Mouse (Mus musculus): ENCODE data around the gene Gimap8. TPM values are rescaled to one million over a fixed set of nuclear protein-coding genes. Genes with fewer than 3 reads are reported as not detected.

Gene Gimap8
- polyA plus RNA-seq, 2 experiments = 0.17 to 1.3 TPM

DNA sequence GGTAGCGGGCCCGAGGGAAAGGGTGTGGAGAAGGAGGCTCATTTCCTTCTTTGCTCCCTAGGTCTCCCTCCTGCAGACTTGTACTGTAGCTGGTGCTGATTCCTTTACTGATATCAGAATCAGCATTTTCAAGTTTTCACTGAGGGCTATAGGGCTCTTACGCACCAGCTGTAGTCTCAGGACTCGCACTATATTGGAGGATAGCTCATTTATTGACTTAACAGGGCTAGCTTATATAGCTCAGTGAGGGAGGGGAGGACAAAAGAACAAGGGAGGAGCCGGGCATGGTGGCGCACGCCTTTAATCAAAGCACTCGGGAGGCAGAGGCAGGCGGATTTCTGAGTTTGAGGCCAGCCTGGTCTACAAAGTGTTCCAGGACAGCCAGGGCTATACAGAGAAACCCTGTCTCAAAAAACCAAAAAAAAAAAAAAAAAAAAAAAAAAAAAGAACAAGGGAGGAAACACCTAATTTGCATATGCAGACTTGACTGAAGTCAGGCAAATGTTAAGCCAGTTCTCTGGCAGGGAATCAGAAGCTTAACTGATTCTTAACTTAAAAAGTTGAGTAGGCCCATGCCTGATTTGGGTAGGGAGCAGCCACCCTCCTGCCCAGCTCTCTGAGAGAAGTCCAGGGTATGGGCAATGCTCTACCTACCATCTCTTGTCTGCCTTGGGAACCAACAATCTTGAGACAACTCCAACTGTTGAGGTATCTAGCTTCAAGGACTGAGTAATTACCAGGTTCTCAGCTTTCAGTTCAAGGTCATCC lies 27.4 kb downstream of the Gimap8 start:
- TF ChIP-seq CTCF (IDR thresholded peaks at IDR 0.05; ENCODE audit: low read depth) (no peak), EP300 (IDR thresholded peaks at IDR 0.05; ENCODE audit: low read depth) (no peak)
- H3K4me1 ChIP-seq (replicated peaks; ENCODE audit: control insufficient read depth in 2 of 2, insufficient read depth in 2 of 2, low read length in 1 of 2) = peaks cover 0 to 18% of the 10 kb centered on the region in 2 experiments; a peak in 2 of 4 replicates
- no peak overlapping the region for H3K4me3 ChIP-seq (ENCODE audit: insufficient read depth in 1 of 2, low read depth in 2 of 2, low read length in 2 of 2)
- no peak overlapping the region for H3K9ac ChIP-seq (replicated peaks)
- DNase-seq (ENCODE audit: low read depth in 3 of 3, low spot score in 3 of 3) = no peak
- no peaks in the 10 kb centered on the region for H3K27me3 ChIP-seq (ENCODE audit: control insufficient read depth, insufficient read depth, low read length)
- no peaks in the 10 kb centered on the region for H3K9me3 ChIP-seq (ENCODE audit: control insufficient read depth, low read length)
- H3K27ac ChIP-seq = no peak overlapping the region
- no peak overlapping the region for H3K4me2 ChIP-seq (ENCODE audit: low read depth)
- no peak for ATAC-seq (ENCODE audit: insufficient read depth)
- H3K36me3 ChIP-seq (replicated peaks; ENCODE audit: control insufficient read depth, insufficient read depth, low read depth) = no peaks in the 10 kb centered on the region
- 79% methylated on average over 9 of the region's 9 CpGs for WGBS (ENCODE audit: insufficient replicate concordance)

DNA sequence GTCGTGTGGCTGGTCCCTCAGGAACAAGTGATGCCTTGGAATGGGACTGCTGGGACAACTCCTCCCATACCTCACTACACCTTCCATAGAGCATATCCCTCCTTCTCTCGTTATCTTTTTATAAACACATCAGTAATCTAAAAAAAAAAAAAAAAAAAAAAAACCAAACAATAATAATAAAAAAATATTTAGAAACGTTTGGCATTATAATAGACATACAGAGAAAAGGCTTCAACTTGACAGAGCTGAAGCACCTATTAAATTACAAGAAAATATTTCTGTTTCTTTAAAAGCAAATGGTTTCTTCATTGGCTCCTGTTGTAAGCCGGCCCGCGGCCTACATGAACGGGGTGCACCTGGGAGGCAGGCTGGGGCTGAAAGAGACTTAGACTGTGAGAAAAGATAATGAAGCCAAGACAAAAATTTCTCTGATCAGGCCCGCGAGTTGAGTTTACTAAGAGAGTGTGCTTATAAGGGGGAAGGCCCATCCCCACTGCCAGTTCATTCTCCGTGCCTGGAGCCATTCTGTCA lies 28.4 kb downstream of the Gimap8 start:
- ATAC-seq (ENCODE audit: insufficient read depth) (peak; percentile 54), DNase-seq (ENCODE audit: low read depth in 3 of 3, low spot score in 3 of 3) (no peak)
- no peaks in the 10 kb centered on the region for H3K36me3 ChIP-seq (replicated peaks; ENCODE audit: control insufficient read depth, insufficient read depth, low read depth)
- peak overlapping the region; percentile 46 for H3K9ac ChIP-seq (replicated peaks)
- no peak overlapping the region for H3K27ac ChIP-seq
- H3K4me2 ChIP-seq (ENCODE audit: low read depth) = peak overlapping the region; percentile 66
- TF ChIP-seq CTCF (IDR thresholded peaks at IDR 0.05; ENCODE audit: low read depth) (no peak), EP300 (IDR thresholded peaks at IDR 0.05; ENCODE audit: low read depth) (no peak)
- no peaks in the 10 kb centered on the region for H3K27me3 ChIP-seq (ENCODE audit: control insufficient read depth, insufficient read depth, low read length)
- H3K4me1 ChIP-seq (replicated peaks; ENCODE audit: control insufficient read depth in 2 of 2, insufficient read depth in 2 of 2, low read length in 1 of 2) = peaks cover 0 to 18% of the 10 kb centered on the region in 2 experiments; a peak in 2 of 4 replicates
- WGBS (ENCODE audit: insufficient replicate concordance) = 21% methylated on average over 10 of the region's 10 CpGs
- no peaks in the 10 kb centered on the region for H3K9me3 ChIP-seq (ENCODE audit: control insufficient read depth, low read length)
- peak overlapping the region; percentile 56 to 89 for H3K4me3 ChIP-seq (ENCODE audit: insufficient read depth in 1 of 2, low read depth in 2 of 2, low read length in 2 of 2)

- H3K9ac ChIP-seq (replicated peaks) = peak within 1 kb of the TSS; percentile 46
- no peaks in the 10 kb centered on the region for H3K9me3 ChIP-seq (ENCODE audit: control insufficient read depth, low read length)
- H3K27ac ChIP-seq = no peak within 1 kb of the TSS
- no peaks in the 10 kb centered on the region for H3K36me3 ChIP-seq (replicated peaks; ENCODE audit: control insufficient read depth, insufficient read depth, low read depth)
- H3K27me3 ChIP-seq (ENCODE audit: control insufficient read depth, insufficient read depth, low read length) = no peaks in the 10 kb centered on the region
- DNase-seq (ENCODE audit: low read depth in 3 of 3, low spot score in 3 of 3) = peak in 2 of 3 experiments; percentile 45 to 49
- 5% methylated on average over 13 of the region's 13 CpGs for WGBS (ENCODE audit: insufficient replicate concordance)
- peak within 1 kb of the TSS; percentile 66 for H3K4me2 ChIP-seq (ENCODE audit: low read depth)
- ATAC-seq (ENCODE audit: insufficient read depth) = peak; percentile 84
- peaks cover 0 to 18% of the 10 kb centered on the region in 2 experiments; a peak in 2 of 4 replicates for H3K4me1 ChIP-seq (replicated peaks; ENCODE audit: control insufficient read depth in 2 of 2, insufficient read depth in 2 of 2, low read length in 1 of 2)
- peak within 1 kb of the TSS; percentile 56 to 89 for H3K4me3 ChIP-seq (ENCODE audit: insufficient read depth in 1 of 2, low read depth in 2 of 2, low read length in 2 of 2)
- TF ChIP-seq CTCF (IDR thresholded peaks at IDR 0.05; ENCODE audit: low read depth) = no peak
- no peak for TF ChIP-seq EP300 (IDR thresholded peaks at IDR 0.05; ENCODE audit: low read depth)
These were observed 29.2 kb downstream of the Gimap8 start, which contains the start of gene Gimap9 for GRCm38 (mm10) chr6:48675931-48676859. Gene Gimap9 (plus strand): TSS chr6:48676129.

DNA sequence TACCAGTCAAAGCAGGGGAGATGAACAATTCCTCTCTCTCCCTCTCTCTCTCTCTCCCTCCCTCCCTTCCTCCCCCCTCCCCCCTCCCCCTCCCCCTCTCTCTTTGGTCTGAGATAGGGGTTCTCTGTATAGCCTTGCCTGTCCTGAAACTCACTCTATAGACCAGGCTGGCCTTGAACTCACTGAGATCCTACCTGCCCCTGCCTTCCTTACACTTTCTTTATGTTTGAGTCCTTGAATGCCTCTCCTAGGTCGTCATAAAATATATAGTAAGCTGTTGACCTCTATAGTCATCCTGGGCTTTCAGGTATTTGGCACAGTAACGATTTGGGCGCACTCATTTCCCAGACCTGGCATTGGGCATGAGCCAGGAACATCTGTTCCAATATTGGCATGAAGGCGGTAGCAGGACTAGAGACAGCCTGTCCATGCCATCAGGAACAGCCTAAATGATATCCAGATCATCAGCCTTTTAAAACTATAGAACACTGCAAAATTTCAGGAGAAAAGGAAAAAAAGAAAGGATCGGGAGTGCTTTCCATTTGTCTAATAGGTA lies 29.9 kb downstream of the Gimap8 start:
- no peak overlapping the region for H3K9ac ChIP-seq (replicated peaks)
- WGBS (ENCODE audit: insufficient replicate concordance) = 67% methylated on average over 5 of the region's 5 CpGs
- H3K27ac ChIP-seq = no peak overlapping the region
- no peaks in the 10 kb centered on the region for H3K36me3 ChIP-seq (replicated peaks; ENCODE audit: control insufficient read depth, insufficient read depth, low read depth)
- H3K4me3 ChIP-seq (ENCODE audit: insufficient read depth in 1 of 2, low read depth in 2 of 2, low read length in 2 of 2) = peak overlapping the region in 1 of 2 experiments; percentile 56; a peak in 2 of 4 replicates
- peak overlapping the region; percentile 66 for H3K4me2 ChIP-seq (ENCODE audit: low read depth)
- TF ChIP-seq EP300 (IDR thresholded peaks at IDR 0.05; ENCODE audit: low read depth) (no peak), CTCF (IDR thresholded peaks at IDR 0.05; ENCODE audit: low read depth) (no peak)
- no peaks in the 10 kb centered on the region for H3K9me3 ChIP-seq (ENCODE audit: control insufficient read depth, low read length)
- DNase-seq (ENCODE audit: low read depth in 3 of 3, low spot score in 3 of 3) (no peak), ATAC-seq (ENCODE audit: insufficient read depth) (no peak)
- peaks cover 0 to 18% of the 10 kb centered on the region in 2 experiments; a peak in 2 of 4 replicates for H3K4me1 ChIP-seq (replicated peaks; ENCODE audit: control insufficient read depth in 2 of 2, insufficient read depth in 2 of 2, low read length in 1 of 2)
- H3K27me3 ChIP-seq (ENCODE audit: control insufficient read depth, insufficient read depth, low read length) = no peaks in the 10 kb centered on the region
